Mouse (Mus musculus) ES-Bruce4 (cell line): ENCODE measurements around the gene Mgst3.

Source experiments
- CTCF ChIP-seq: IDR thresholded peaks from one replicate; pipeline ENCODE4 v1.8.1; 2011; ENCODE audit warnings: low read depth, low read length
- POLR2A ChIP-seq: IDR thresholded peaks from one replicate; pipeline ENCODE4 v1.8.1; 2011; ENCODE audit warnings: low read length; ENCODE audit not compliant: insufficient read depth

DNA sequence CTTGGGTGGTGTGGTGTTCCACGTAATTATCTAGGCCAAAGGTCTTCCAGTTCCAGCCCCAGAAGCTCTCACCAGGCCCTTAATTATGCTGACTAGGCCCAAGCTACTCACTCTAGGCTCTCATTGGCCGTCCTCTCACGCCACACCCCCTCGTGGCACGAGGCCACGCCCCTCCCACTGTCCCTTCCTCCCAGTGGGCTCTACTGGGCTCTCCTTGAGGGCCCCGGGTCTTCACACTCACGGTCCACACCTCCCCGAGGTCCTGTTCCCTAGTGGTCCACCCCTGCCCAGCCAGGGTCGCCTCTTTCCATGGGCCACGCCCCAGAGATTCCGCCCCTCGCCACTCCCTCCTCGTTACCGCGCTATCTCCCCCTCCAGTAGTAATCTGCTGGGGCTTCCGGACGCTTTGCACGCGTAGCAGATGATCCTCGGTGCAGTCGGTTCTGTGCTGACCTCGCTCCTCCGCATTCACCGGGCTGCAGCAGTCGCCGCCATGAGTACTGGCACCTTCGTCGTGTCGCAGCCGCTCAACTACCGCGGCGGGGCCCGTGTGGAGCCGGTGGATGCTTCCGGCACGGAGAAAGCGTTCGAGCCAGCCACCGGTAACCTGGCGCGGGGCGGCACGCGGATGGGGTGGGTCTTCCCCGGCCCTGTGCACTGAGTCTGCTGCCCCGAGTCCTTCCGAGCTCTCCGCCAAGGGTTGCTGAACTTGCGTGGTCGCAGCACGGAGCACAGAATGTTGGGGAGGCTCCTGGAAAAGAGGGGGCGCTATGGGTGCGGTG, 43.6 kb downstream of the Mgst3 start, which contains the start of gene Aldh9a1:
- TF ChIP-seq CTCF, result no peak
- peak; percentile 83 for TF ChIP-seq POLR2A
